Mouse (Mus musculus): ENCODE results near the gene Tshz2. TPM values are rescaled to one million over a fixed set of nuclear protein-coding genes. Genes with fewer than 3 reads are reported as not detected.

The Tshz2 gene
- polyA plus RNA-seq, 1 experiment from 2014 or later: 0.88 TPM

DNA sequence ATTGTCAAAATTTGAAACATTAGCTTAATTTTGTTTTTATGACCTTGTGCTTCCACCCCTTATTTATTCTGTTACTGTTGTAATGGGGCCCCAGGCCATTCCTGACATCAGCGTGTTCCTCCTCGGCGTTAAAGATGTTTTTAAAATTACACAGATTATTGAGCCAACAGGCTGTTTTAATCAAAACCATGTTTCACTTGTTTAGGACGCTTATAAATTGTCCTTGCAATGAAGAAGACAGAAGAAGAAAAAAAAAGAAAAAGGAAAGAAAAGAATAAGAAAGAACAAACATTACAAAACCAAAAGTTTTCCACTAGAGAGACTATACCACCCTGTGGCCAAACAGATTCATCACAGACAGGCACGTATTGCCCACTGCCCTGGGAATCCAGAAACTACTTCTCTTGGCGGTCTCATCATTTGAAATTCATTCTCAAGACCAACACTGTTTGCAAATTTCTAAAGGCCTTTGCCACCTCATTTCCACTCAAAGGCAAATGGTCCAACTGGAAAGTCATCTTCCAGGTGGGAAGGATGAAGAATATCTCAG is 444.2 kb downstream of the Tshz2 start:
- WGBS: 78% methylated on average over 6 of the region's 6 CpGs
- H3K27me3 ChIP-seq (ENCODE audit: poor library complexity, severe bottlenecking): no peaks in the 10 kb centered on the region
- H3K9me3 ChIP-seq: no peaks in the 10 kb centered on the region
- H3K4me1 ChIP-seq: peaks cover 4% of the 10 kb centered on the region; the same call in 1 of the 2 replicates
- no peaks in the 10 kb centered on the region for H3K36me3 ChIP-seq (replicated peaks)
- no peak for DNase-seq (ENCODE audit: extremely low spot score, low spot score)
- no peak overlapping the region for H3K27ac ChIP-seq
- H3K4me3 ChIP-seq: no peak overlapping the region

DNA sequence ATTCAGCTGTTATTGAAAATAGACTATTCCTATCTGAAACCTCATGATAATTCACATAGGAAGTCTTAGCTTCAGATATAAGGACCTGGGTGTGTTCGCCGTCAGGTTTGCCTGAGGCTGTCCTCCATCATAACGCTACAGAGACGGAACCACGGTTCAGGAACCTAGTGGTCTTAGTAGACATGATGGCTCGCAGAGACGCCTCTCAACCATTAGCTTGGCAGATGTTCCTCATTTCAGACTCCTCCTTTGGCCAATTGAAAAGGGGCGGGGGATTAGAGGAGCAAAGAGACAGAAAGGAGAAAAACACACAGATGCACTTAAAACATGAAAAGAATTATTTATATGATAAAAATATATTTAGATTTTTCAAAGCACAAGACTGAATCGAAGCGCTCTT is 445.2 kb downstream of the Tshz2 start:
- Histone ChIP-seq H3K9me3 (no peaks in the 10 kb centered on the region), H3K27me3 (ENCODE audit: poor library complexity, severe bottlenecking) (no peaks in the 10 kb centered on the region), H3K4me1 (peaks cover 4% of the 10 kb centered on the region; the same call in 1 of the 2 replicates), H3K27ac (no peak overlapping the region), H3K4me3 (no peak overlapping the region), H3K36me3 (replicated peaks) (no peaks in the 10 kb centered on the region)
- 87% methylated on average over 10 of the region's 10 CpGs for WGBS
- DNase-seq (ENCODE audit: extremely low spot score, low spot score): no peak

DNA sequence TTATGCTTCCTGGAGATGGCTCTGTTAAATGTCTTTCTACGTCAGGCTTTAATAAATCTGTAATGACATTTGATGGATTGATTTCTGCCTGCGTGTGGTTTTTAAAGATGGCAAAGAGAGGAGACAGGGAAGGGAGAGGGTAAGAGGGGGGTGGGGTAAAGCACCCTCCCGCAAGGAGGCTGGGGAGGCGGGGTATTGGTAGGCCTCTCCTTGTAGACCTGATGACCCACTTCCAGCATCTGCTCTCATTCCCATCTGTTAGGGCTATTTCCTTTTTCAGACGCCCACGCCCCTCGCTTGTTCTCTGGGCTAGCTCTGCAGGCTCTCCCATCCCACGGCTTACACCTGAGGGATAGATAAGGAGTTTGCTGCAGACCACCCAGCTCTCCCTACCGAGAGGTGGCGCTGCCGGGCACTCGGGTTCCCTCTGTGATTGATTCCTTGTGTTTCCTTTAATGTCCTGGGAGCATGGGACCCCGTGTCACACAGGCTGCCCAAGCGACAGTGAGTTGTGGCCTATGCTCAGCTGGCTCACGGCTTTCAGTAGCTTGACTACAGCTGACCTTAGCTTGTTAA is 445.7 kb downstream of the Tshz2 start:
- no peaks in the 10 kb centered on the region for H3K9me3 ChIP-seq
- no peaks in the 10 kb centered on the region for H3K27me3 ChIP-seq (ENCODE audit: poor library complexity, severe bottlenecking)
- 59% methylated on average over 15 of the region's 15 CpGs for WGBS
- no peaks in the 10 kb centered on the region for H3K36me3 ChIP-seq (replicated peaks)
- no peak overlapping the region for H3K27ac ChIP-seq
- H3K4me3 ChIP-seq: no peak overlapping the region
- H3K4me1 ChIP-seq: peaks cover 4% of the 10 kb centered on the region; the same call in 1 of the 2 replicates
- no peak for DNase-seq (ENCODE audit: extremely low spot score, low spot score)

DNA sequence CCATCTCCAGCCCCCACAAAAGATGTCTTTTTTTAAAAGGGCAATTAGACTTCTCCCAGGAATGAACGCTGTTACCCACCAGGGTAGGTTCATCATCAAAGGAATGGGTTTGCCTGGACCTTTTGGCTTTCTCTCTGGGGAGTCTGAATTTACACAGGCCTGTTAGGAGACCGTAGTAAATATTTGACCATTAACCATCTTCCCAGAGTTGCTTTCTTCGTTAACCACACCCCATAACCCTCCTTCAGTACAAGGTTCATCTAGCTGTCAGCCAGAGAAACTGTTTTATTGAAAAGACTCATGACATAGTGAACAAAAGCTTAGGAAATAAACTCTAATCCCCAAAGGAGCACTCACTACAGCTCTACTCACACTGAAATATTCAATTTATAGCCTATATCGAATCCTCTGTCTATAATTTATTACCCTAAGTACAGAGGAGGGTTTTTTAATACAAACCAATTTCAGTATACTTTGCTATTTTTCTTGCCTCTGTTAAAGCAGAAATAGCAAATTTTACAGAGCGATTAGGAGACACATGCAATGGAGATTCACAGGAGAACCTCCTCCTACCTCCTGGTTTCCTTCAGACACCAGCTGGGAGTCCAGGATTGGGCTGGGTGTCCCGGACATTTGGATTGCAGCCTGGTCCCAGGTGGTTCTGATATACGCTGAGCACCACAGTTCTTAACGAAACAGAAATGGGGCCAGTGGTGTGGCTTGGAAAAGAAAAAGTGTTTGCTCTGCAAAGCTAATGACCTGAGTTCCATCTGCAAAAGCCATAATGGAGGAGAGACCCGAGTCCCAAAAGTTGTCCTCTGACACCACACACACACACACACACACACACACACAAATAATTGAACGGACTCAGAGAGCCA is 459.0 kb downstream of the Tshz2 start:
- 82% methylated on average over 10 of the region's 10 CpGs for WGBS
- Histone ChIP-seq H3K36me3 (replicated peaks) (no peaks in the 10 kb centered on the region), H3K27me3 (ENCODE audit: poor library complexity, severe bottlenecking) (no peaks in the 10 kb centered on the region), H3K9me3 (no peaks in the 10 kb centered on the region), H3K4me3 (no peak overlapping the region), H3K27ac (no peak overlapping the region), H3K4me1 (peaks cover 6% of the 10 kb centered on the region)
- no peak for DNase-seq (ENCODE audit: extremely low spot score, low spot score)

DNA sequence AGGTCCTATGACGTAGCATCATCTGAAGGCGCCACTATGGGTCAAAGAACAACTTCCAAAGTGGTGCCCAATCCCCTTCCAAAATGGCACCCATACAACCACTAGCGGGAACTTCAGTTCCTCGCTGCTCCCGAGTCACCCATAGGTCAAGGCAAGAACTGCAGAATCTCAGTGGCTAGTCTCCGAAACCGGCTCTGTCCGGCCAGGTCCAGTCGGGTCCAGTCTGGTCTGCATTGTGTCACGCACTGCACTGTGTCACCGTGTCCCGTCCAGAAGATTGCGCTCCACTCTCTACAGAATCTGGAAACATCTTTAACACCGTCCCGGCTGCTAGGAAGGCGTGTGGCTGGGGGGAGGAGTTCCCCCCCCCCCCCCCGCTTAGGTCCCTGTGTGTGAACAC is 461.4 kb downstream of the Tshz2 start:
- 92% methylated on average over 17 of the region's 17 CpGs for WGBS
- Histone ChIP-seq H3K27me3 (ENCODE audit: poor library complexity, severe bottlenecking) (no peaks in the 10 kb centered on the region), H3K4me1 (peaks cover 7% of the 10 kb centered on the region), H3K36me3 (replicated peaks) (no peaks in the 10 kb centered on the region), H3K4me3 (no peak overlapping the region), H3K9me3 (no peaks in the 10 kb centered on the region), H3K27ac (no peak overlapping the region)
- DNase-seq (ENCODE audit: extremely low spot score, low spot score): no peak

DNA sequence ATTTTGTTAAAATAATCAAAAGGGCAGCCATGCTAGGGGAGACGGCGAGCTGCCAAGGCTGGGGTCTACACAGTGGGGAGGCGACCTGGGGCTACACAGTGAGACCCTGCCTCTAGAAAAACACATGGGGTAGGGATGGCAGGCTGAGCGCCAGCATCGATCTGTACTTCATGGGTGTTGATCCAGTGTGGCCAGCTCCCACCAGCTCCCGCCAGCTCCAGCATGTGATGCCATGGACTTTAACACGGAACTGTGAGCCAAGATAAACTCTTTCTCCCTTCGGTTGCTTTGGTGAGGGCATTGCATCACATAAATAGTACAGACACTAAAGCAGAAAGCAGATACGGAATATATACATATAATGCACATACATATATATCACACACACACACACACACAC is 462.1 kb downstream of the Tshz2 start:
- Histone ChIP-seq H3K27ac (no peak overlapping the region), H3K9me3 (no peaks in the 10 kb centered on the region), H3K27me3 (ENCODE audit: poor library complexity, severe bottlenecking) (no peaks in the 10 kb centered on the region), H3K36me3 (replicated peaks) (no peaks in the 10 kb centered on the region), H3K4me1 (peaks cover 7% of the 10 kb centered on the region), H3K4me3 (no peak overlapping the region)
- DNase-seq (ENCODE audit: extremely low spot score, low spot score): no peak
- 90% methylated on average over 9 of the region's 9 CpGs for WGBS

DNA sequence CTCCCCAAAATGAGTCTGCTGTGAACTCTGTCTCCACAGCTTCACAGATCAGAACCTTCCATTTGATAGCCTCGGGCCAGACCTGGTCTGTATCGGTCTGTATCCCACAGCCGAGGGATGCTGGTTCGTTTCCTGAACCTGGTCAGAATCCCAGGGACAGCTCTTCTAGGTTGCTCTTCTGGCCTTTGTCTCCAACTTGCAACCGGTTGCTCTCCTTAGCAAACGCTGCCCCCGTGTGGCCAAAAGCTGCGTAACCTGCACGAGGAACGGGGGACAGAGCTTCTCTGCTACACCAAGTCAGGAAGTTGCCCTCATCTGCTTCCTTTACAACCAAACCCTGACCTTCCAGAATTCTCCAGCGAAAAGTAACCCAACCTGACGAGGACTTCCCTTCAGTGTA is 468.3 kb downstream of the Tshz2 start:
- peaks cover 7% of the 10 kb centered on the region for H3K4me1 ChIP-seq
- 6% methylated on average over 12 of the region's 12 CpGs for WGBS
- no peak overlapping the region for H3K4me3 ChIP-seq
- peak overlapping the region; percentile 74 for H3K27ac ChIP-seq
- H3K9me3 ChIP-seq: no peaks in the 10 kb centered on the region
- peaks cover 6% of the 10 kb centered on the region; the same call in 1 of the 2 replicates for H3K36me3 ChIP-seq (replicated peaks)
- H3K27me3 ChIP-seq (ENCODE audit: poor library complexity, severe bottlenecking): no peaks in the 10 kb centered on the region
- peak; percentile 93 for DNase-seq (ENCODE audit: extremely low spot score, low spot score)

DNA sequence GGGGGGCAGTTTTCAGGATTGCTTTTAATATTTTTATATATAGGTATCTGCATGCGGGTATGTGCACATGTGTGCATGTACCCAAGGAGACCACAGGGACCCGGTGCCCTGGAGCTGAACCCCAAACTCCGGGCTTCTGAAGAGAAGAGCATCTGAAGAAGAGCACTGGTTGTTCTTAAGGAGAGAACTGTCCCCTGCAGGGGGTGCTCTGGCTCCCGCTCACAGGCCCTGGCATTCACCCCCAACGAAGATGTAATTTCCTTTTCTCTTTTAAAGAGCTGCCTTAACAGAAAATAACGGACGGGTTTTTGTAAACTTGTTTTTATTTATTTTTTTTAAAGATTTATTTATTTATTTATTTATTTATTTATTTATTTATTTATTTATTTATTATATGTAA is 469.1 kb downstream of the Tshz2 start:
- DNase-seq (ENCODE audit: extremely low spot score, low spot score): no peak
- no peaks in the 10 kb centered on the region for H3K27me3 ChIP-seq (ENCODE audit: poor library complexity, severe bottlenecking)
- peaks cover 14% of the 10 kb centered on the region for H3K36me3 ChIP-seq (replicated peaks)
- H3K4me1 ChIP-seq: no peaks in the 10 kb centered on the region
- H3K4me3 ChIP-seq: no peak overlapping the region
- WGBS: 78% methylated on average over 7 of the region's 7 CpGs
- no peaks in the 10 kb centered on the region for H3K9me3 ChIP-seq
- H3K27ac ChIP-seq: no peak overlapping the region

DNA sequence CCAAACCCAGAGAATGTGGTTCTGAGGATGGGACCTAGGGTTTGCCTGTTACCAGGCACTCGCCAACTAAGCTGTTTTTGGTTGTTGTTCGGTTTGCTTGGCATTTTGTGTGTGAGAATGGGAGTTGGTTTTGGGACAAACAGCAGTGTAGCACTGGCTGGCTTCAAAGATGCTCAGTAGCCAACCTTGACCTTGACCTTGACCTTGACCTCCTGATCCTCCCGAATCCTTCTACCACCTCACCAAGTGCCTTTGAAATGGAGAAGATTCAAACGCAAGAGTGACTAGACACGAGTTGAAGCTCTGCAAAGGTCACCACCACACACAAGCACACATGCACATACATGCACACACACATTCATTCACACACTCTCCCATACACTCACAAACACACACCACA is 470.5 kb downstream of the Tshz2 start:
- DNase-seq (ENCODE audit: extremely low spot score, low spot score): no peak
- 90% methylated on average over 5 of the region's 5 CpGs for WGBS

DNA sequence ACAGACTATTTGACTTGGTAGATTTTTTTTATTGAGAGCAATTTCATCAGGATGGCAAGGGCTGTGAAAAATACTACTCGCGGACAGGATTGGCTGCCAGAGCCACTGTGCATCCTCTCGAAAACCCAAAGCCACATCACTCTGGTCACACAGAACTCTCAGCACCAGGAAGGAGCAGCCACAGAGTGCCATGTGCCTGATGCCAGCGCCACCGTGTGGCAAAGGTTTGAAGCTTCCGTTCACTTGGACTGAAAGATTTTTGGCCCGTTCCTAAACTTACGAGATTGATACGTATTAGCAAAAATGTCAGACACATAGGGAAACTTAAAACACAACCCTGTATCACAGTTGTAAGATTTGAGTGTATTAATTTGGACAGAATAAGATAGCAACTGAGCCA is 471.0 kb downstream of the Tshz2 start:
- H3K9me3 ChIP-seq: no peaks in the 10 kb centered on the region
- WGBS: 60% methylated on average over 9 of the region's 9 CpGs
- DNase-seq (ENCODE audit: extremely low spot score, low spot score): peak; percentile 44
- H3K36me3 ChIP-seq (replicated peaks): peaks cover 33% of the 10 kb centered on the region
- H3K27ac ChIP-seq: no peak overlapping the region
- H3K4me1 ChIP-seq: no peaks in the 10 kb centered on the region
- no peak overlapping the region for H3K4me3 ChIP-seq
- no peaks in the 10 kb centered on the region for H3K27me3 ChIP-seq (ENCODE audit: poor library complexity, severe bottlenecking)

More for the DNA sequence above, 470.5 kb downstream of the Tshz2 start:
- H3K4me1 ChIP-seq: no peaks in the 10 kb centered on the region
- no peaks in the 10 kb centered on the region for H3K27me3 ChIP-seq (ENCODE audit: poor library complexity, severe bottlenecking)
- H3K36me3 ChIP-seq (replicated peaks): peaks cover 28% of the 10 kb centered on the region
- H3K9me3 ChIP-seq: no peaks in the 10 kb centered on the region
- no peak overlapping the region for H3K4me3 ChIP-seq
- H3K27ac ChIP-seq: no peak overlapping the region

DNA sequence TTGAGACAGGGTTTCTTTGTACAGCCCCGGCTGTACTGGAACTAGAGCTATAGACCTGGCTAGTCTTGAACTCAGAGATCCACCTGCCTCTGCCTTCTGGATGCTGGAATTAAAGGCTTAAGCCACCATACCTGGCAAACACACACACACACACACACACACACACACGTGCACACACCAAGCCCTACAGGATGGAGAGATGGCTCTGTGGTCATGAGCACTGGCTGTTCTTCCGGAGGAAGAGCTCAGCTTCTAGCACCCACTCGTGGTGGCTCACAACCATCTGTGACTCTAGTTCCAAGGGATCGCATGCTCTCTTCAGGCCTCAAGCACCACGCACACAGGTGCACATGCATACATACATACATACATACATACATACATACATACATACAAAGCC is 471.6 kb downstream of the Tshz2 start:
- Histone ChIP-seq H3K4me3 (no peak overlapping the region), H3K36me3 (replicated peaks) (peaks cover 39% of the 10 kb centered on the region), H3K27me3 (ENCODE audit: poor library complexity, severe bottlenecking) (no peaks in the 10 kb centered on the region), H3K9me3 (no peaks in the 10 kb centered on the region), H3K27ac (no peak overlapping the region), H3K4me1 (peaks cover 2% of the 10 kb centered on the region; the same call in 1 of the 2 replicates)
- WGBS: 86% methylated on average over 6 of the region's 6 CpGs
- DNase-seq (ENCODE audit: extremely low spot score, low spot score): no peak

DNA sequence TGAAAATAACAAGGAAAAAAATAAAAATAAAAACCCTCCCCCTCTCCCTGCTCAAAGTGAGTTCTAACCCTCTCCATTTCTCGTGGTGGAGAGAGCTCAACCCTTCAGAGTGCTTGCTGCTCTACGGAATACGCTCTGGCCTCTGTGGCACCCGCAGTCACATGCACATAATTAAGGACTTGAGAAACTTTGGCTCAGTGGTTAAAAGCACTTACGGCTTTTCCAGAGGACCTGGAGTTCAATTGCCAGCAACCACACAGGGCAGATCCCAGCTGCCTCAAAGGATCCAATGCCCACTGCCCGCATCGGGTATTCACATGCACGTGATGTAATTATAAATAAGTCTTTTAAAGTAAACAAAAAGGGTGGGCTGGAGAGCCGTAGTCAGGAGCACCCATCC is 473.2 kb downstream of the Tshz2 start:
- DNase-seq (ENCODE audit: extremely low spot score, low spot score): no peak
- Histone ChIP-seq H3K9me3 (no peaks in the 10 kb centered on the region), H3K27me3 (ENCODE audit: poor library complexity, severe bottlenecking) (no peaks in the 10 kb centered on the region), H3K4me1 (peaks cover 8% of the 10 kb centered on the region), H3K36me3 (replicated peaks) (peaks cover 55% of the 10 kb centered on the region), H3K27ac (no peak overlapping the region), H3K4me3 (no peak overlapping the region)
- WGBS: 89% methylated on average over 9 of the region's 9 CpGs

DNA sequence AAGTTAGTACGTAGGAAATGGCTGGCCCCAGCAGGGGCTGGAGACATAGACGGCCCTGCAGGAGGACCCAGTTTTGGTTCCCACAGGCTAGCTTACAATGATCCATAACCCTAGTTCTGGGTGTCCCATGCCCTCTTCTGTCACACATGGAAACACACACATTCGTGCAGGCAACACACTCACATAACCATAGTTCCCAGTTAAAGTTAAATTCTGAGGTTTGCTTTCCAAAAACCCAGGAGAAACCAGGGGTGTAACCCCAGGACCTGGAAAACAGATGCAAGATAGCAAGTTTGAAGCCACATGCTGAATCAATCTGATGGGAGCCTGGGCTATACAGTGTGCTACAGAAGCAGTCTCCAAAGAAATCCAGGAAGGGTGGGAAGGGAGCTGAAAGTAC is 475.0 kb downstream of the Tshz2 start:
- no peaks in the 10 kb centered on the region for H3K9me3 ChIP-seq
- no peak for DNase-seq (ENCODE audit: extremely low spot score, low spot score)
- no peak overlapping the region for H3K27ac ChIP-seq
- no peaks in the 10 kb centered on the region for H3K27me3 ChIP-seq (ENCODE audit: poor library complexity, severe bottlenecking)
- H3K4me1 ChIP-seq: peaks cover 8% of the 10 kb centered on the region
- H3K4me3 ChIP-seq: no peak overlapping the region
- H3K36me3 ChIP-seq (replicated peaks): peaks cover 73% of the 10 kb centered on the region
- 94% methylated on average over 3 of the region's 3 CpGs for WGBS

Data from forebrain, embryonic 10.5 days (tissue).